Comparison of ENCODE assay signal across 8 mouse cellular contexts in the genomic region with DNA sequence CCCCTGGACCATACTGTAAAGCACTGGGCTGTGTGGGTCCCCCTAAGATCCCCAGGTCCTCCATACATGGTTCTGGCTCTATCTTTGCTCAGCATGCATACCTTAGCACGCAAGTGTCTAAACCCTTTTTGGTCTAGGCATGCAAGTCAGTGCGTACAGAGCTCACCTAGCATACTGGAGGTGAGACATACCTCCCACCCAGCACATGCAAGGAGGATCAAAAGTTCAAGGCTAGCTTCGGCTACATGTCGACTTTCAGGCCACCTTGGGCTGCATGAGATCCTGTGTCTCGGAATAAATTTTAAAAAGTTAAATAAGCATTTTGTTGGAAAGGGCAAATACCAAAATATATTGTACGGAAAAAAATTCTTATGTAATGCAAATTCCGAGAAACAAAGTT. TPM values are rescaled to one million over a fixed set of nuclear protein-coding genes. Genes with fewer than 3 reads are reported as not detected.
DNase-seq lines count a peak whose midpoint lies in the region; ATAC-seq and TF ChIP-seq lines count a peak whose summit lies in the region.

No protein-coding gene starts in this region.

- TF ChIP-seq EP300 in heart, postnatal 0 days (IDR thresholded peaks at IDR 0.05; ENCODE audit: low read depth): no peak

- no peak for TF ChIP-seq CTCF in heart, postnatal 0 days (IDR thresholded peaks at IDR 0.05; ENCODE audit: low read depth)
- no peak for TF ChIP-seq CTCF in midbrain, postnatal 0 days (IDR thresholded peaks at IDR 0.05)

- WGBS in heart, postnatal 0 days: 36% methylated on average over 7 of the region's 7 CpGs
- WGBS in embryonic facial prominence, embryonic 12.5 days: 44% methylated on average over 7 of the region's 7 CpGs
- WGBS in intestine, embryonic 14.5 days: 37% methylated on average over 7 of the region's 7 CpGs
- 36% methylated on average over 7 of the region's 7 CpGs for WGBS in midbrain, postnatal 0 days

- no peaks in the 10 kb centered on the region for H3K36me3 ChIP-seq in heart, postnatal 0 days (replicated peaks; ENCODE audit: control insufficient read depth, insufficient read depth, low read length)
- no peaks in the 10 kb centered on the region for H3K36me3 ChIP-seq in embryonic facial prominence, embryonic 12.5 days
- no peaks in the 10 kb centered on the region for H3K36me3 ChIP-seq in intestine, embryonic 14.5 days (ENCODE audit: control insufficient read depth, insufficient read depth, low read length)
- H3K36me3 ChIP-seq in midbrain, postnatal 0 days (ENCODE audit: insufficient read depth, low read length): no peaks in the 10 kb centered on the region

- peak overlapping the region; percentile 49 for H3K4me2 ChIP-seq in heart, postnatal 0 days (ENCODE audit: low read depth, low read length)
- peak overlapping the region; percentile 42 for H3K4me2 ChIP-seq in embryonic facial prominence, embryonic 12.5 days (replicated peaks)
- peak overlapping the region; percentile 54 for H3K4me2 ChIP-seq in intestine, embryonic 14.5 days (ENCODE audit: low read length)
- H3K4me2 ChIP-seq in midbrain, postnatal 0 days (ENCODE audit: low read depth, low read length, poor library complexity, severe bottlenecking): peak overlapping the region; percentile 50

- peak overlapping the region; percentile 26 for H3K4me3 ChIP-seq in heart, postnatal 0 days (ENCODE audit: low read depth, low read length)
- H3K4me3 ChIP-seq in embryonic facial prominence, embryonic 12.5 days: peak overlapping the region; percentile 26; the same call in 1 of the 2 replicates
- H3K4me3 ChIP-seq in intestine, embryonic 14.5 days (ENCODE audit: low read depth, low read length): peak overlapping the region; percentile 36; the same call in 1 of the 2 replicates
- peak overlapping the region; percentile 28 for H3K4me3 ChIP-seq in midbrain, postnatal 0 days (ENCODE audit: low read depth, low read length)

- intact Hi-C loops in heart, postnatal 25 days (cut with DNase I): no loop called here
- intact Hi-C loops in left cerebral cortex, postnatal 10 days (cut with DNase I): no loop called here

- ATAC-seq in heart, postnatal 0 days (ENCODE audit: insufficient read depth, low read depth): no peak
- peak; percentile 37; the same call in 1 of the 2 replicates for ATAC-seq in embryonic facial prominence, embryonic 12.5 days (ENCODE audit: insufficient number of reproducible peaks, insufficient read depth, low FRiP score, low TSS enrichment)
- ATAC-seq in intestine, embryonic 14.5 days (replicated peaks; ENCODE audit: low FRiP score, low TSS enrichment, low read depth): peak; percentile 58
- 0 out of 2 replicates have a peak, but pooled peaks have one; percentile 7 for ATAC-seq in midbrain, postnatal 0 days (ENCODE audit: low FRiP score)

- no peaks in the 10 kb centered on the region for H3K27me3 ChIP-seq in heart, postnatal 0 days (ENCODE audit: control insufficient read depth, insufficient read depth, low read length)
- H3K27me3 ChIP-seq in embryonic facial prominence, embryonic 12.5 days: no peaks in the 10 kb centered on the region
- no peaks in the 10 kb centered on the region for H3K27me3 ChIP-seq in intestine, embryonic 14.5 days (replicated peaks; ENCODE audit: control insufficient read depth, insufficient read depth, low read length)
- no peaks in the 10 kb centered on the region for H3K27me3 ChIP-seq in midbrain, postnatal 0 days (ENCODE audit: insufficient read depth, low read length)

- no peak overlapping the region for H3K9ac ChIP-seq in heart, postnatal 0 days (replicated peaks; ENCODE audit: low read depth, low read length)
- H3K9ac ChIP-seq in embryonic facial prominence, embryonic 12.5 days: no peak overlapping the region
- H3K9ac ChIP-seq in intestine, embryonic 14.5 days (ENCODE audit: low read length): no peak overlapping the region
- no peak overlapping the region for H3K9ac ChIP-seq in midbrain, postnatal 0 days (replicated peaks; ENCODE audit: low read length, poor library complexity, severe bottlenecking)

- H3K4me1 ChIP-seq in heart, postnatal 0 days (ENCODE audit: control insufficient read depth, insufficient read depth): 0 out of 2 replicates have a peak, but pooled peaks cover 5% of the 10 kb centered on the region
- 0 out of 2 replicates have a peak, but pooled peaks cover 5% of the 10 kb centered on the region for H3K4me1 ChIP-seq in embryonic facial prominence, embryonic 12.5 days
- H3K4me1 ChIP-seq in intestine, embryonic 14.5 days (replicated peaks; ENCODE audit: control insufficient read depth, insufficient read depth, low read length): no peaks in the 10 kb centered on the region
- no peaks in the 10 kb centered on the region for H3K4me1 ChIP-seq in midbrain, postnatal 0 days (ENCODE audit: insufficient read depth, low read length)

- no peak for DNase-seq in heart, postnatal 0 days (ENCODE audit: low spot score)
- DNase-seq in heart, postnatal 25 days (ENCODE audit: low spot score): no peak
- DNase-seq in intestine, embryonic 14.5 days (ENCODE audit: low spot score): peak; percentile 58
- no peak for DNase-seq in midbrain, postnatal 0 days (ENCODE audit: low spot score)
- no peak for DNase-seq in cerebellum, postnatal 36 days
- no peak for DNase-seq in left cerebral cortex, postnatal 10 days (ENCODE audit: extremely low spot score in 1 of 2, low spot score in 2 of 2)
- no peak for DNase-seq in spleen, postnatal 36 days (ENCODE audit: low spot score in 2 of 2)

- H3K27ac ChIP-seq in heart, postnatal 0 days (ENCODE audit: low read depth): no peak overlapping the region
- H3K27ac ChIP-seq in embryonic facial prominence, embryonic 12.5 days: no peak overlapping the region
- H3K27ac ChIP-seq in intestine, embryonic 14.5 days (ENCODE audit: low read depth): no peak overlapping the region
- 0 out of 2 replicates have a peak overlapping the region, but pooled peaks have one; percentile 18 for H3K27ac ChIP-seq in midbrain, postnatal 0 days (ENCODE audit: low read depth, low read length)

- H3K9me3 ChIP-seq in heart, postnatal 0 days (replicated peaks; ENCODE audit: control insufficient read depth, low read length): no peaks in the 10 kb centered on the region
- H3K9me3 ChIP-seq in embryonic facial prominence, embryonic 12.5 days: no peaks in the 10 kb centered on the region
- H3K9me3 ChIP-seq in intestine, embryonic 14.5 days (ENCODE audit: control insufficient read depth, low read length): no peaks in the 10 kb centered on the region
- H3K9me3 ChIP-seq in midbrain, postnatal 0 days (ENCODE audit: low read length): no peaks in the 10 kb centered on the region

RNA-seq across cellular contexts. Expression of gene Aacs, which starts 10.4 kb away (rescaled TPM):
- 6.7 and 13.9 TPM in 2 replicates for total RNA-seq in heart, postnatal 0 days (2014; rRNA removed; ENCODE audit: low replicate concordance)
- 4.8 and 5.4 TPM in 2 replicates for polyA plus RNA-seq in heart, postnatal 0 days (2015; fragmentation: Nextera tagmentation; extraction: Ambion mirVana)
- 1 to 10 TPM; 3.0 to 4.1 TPM for total RNA-seq in heart, postnatal 25 days (2021)
- polyA plus RNA-seq in embryonic facial prominence, embryonic 12.5 days (2016; fragmentation: Nextera tagmentation; extraction: Ambion mirVana): 41.5 and 42.5 TPM in 2 replicates
- polyA plus RNA-seq in intestine, embryonic 14.5 days (2014; fragmentation: Nextera tagmentation; extraction: Ambion mirVana): 66.9 and 78.6 TPM in 2 replicates
- 104 and 112 TPM in 2 replicates for total RNA-seq in midbrain, postnatal 0 days (2014; rRNA removed)
- polyA plus RNA-seq in midbrain, postnatal 0 days (2015; fragmentation: Nextera tagmentation; extraction: Ambion mirVana): 84.8 and 86.5 TPM in 2 replicates
- 10 to 100 TPM; 84.1 to 96.1 TPM for total RNA-seq in left cerebral cortex, postnatal 10 days (2021)

RNA-seq across cellular contexts. Expression of gene Bri3bp, which starts 23.8 kb away (rescaled TPM):
- 27.8 and 41.5 TPM in 2 replicates for total RNA-seq in heart, postnatal 0 days (2014; rRNA removed; ENCODE audit: low replicate concordance)
- 59.2 and 65.8 TPM in 2 replicates for polyA plus RNA-seq in heart, postnatal 0 days (2015; fragmentation: Nextera tagmentation; extraction: Ambion mirVana)
- total RNA-seq in heart, postnatal 25 days (2021): 10 to 100 TPM; 49.0 to 57.6 TPM
- polyA plus RNA-seq in embryonic facial prominence, embryonic 12.5 days (2016; fragmentation: Nextera tagmentation; extraction: Ambion mirVana): 39.4 and 42.2 TPM in 2 replicates
- 48.4 and 50.9 TPM in 2 replicates for polyA plus RNA-seq in intestine, embryonic 14.5 days (2014; fragmentation: Nextera tagmentation; extraction: Ambion mirVana)
- 89.5 and 96.0 TPM in 2 replicates for total RNA-seq in midbrain, postnatal 0 days (2014; rRNA removed)
- 42.3 and 43.9 TPM in 2 replicates for polyA plus RNA-seq in midbrain, postnatal 0 days (2015; fragmentation: Nextera tagmentation; extraction: Ambion mirVana)
- total RNA-seq in left cerebral cortex, postnatal 10 days (2021): 10 to 100 TPM; 81.3 to 83.6 TPM

RNA-seq across cellular contexts. Expression of gene Dhx37, which starts 31.3 kb away (rescaled TPM):
- total RNA-seq in heart, postnatal 0 days (2014; rRNA removed; ENCODE audit: low replicate concordance): 5.9 and 16.2 TPM in 2 replicates
- polyA plus RNA-seq in heart, postnatal 0 days (2015; fragmentation: Nextera tagmentation; extraction: Ambion mirVana): 5.5 and 6.8 TPM in 2 replicates
- 10 to 100 TPM; 10.2 to 10.6 TPM for total RNA-seq in heart, postnatal 25 days (2021)
- 17.0 and 17.7 TPM in 2 replicates for polyA plus RNA-seq in embryonic facial prominence, embryonic 12.5 days (2016; fragmentation: Nextera tagmentation; extraction: Ambion mirVana)
- polyA plus RNA-seq in intestine, embryonic 14.5 days (2014; fragmentation: Nextera tagmentation; extraction: Ambion mirVana): 9.6 and 11.3 TPM in 2 replicates
- total RNA-seq in midbrain, postnatal 0 days (2014; rRNA removed): 17.8 and 32.9 TPM in 2 replicates
- polyA plus RNA-seq in midbrain, postnatal 0 days (2015; fragmentation: Nextera tagmentation; extraction: Ambion mirVana): 10.9 TPM in 2 replicates
- total RNA-seq in left cerebral cortex, postnatal 10 days (2021): 10 to 100 TPM; 12.2 to 14.5 TPM
